Mouse (Mus musculus): ENCODE data around the gene Fahd1.

Gene Fahd1

DNA sequence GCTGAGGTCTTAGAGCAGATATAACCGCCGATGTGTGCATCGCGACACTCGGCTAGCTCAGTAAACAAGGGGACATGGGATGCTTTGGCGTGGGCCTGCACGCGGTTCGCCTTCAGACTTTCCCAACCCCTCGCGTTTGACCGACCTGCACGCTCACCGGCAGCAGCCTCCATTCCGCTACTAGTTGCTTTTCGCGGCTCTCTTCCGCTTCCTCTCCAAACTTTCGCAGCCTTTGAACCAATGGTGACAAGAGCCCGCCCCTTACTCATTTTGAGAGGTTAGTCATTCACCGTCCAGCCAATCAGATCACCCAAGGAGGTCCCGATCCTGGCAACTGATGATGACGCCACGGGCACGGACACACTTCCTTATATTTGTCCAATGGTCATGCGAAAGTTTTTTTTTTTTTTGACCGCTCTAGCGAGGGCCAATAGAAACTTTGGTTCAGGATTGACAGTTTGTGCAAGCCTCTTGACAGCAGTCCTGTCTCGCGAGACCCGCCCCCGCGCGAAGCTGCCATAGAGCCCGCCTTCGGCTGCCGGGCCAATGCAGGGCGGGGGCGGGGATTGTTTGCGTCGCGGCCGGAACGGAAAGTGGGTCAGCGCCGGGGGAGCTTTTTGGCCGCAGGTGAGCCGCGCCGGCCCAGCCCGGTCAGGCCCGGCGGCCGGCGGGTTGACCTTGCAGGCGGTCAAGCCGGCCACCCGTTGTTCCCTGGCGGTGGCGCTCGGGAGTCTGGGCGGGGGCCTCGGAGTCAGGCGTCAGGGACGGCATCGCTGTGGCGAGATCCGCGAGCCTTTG is 36.2 kb upstream of the Fahd1 start, which contains the start of the genes Nubp2 and Spsb3:
Nubp2 (minus strand) TSS at position 216 of the 798 bp plus-strand sequence.
Spsb3 (plus strand) TSS at position 510 of the 798 bp plus-strand sequence.
- peak; percentile 87 for ATAC-seq (ENCODE audit: insufficient number of reproducible peaks, low FRiP score, low TSS enrichment)

- ATAC-seq (ENCODE audit: insufficient number of reproducible peaks, low FRiP score, low TSS enrichment): no peak
Observed at GRCm38 (mm10) chr17:24885356-24886133, 35.4 kb upstream of the Fahd1 start.

- no peak for ATAC-seq (ENCODE audit: insufficient number of reproducible peaks, low FRiP score, low TSS enrichment)
Observed at GRCm38 (mm10) chr17:24884391-24884790, 34.2 kb upstream of the Fahd1 start.

GRCm38 (mm10) chr17:24881738-24882440 is 31.7 kb upstream of the Fahd1 start:
- ATAC-seq (ENCODE audit: insufficient number of reproducible peaks, low FRiP score, low TSS enrichment): no peak

- ATAC-seq (ENCODE audit: insufficient number of reproducible peaks, low FRiP score, low TSS enrichment): no peak
Observed at GRCm38 (mm10) chr17:24878531-24878930, 28.4 kb upstream of the Fahd1 start.

DNA sequence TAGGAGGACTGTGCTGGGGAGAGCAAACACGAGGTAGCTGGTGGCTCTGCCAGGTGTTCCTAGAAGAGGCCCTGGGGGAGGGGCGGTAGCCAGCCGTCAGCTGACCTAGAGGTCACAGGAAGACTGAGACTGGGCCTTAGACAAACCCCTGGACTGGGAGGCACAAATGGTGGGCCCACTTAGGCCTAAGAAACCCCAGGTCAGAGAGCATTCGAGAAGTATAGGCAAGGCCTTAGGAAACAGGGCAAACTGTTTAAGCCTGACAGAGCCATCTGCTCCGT is 27.9 kb upstream of the Fahd1 start:
- ATAC-seq (ENCODE audit: insufficient number of reproducible peaks, low FRiP score, low TSS enrichment): no peak

DNA sequence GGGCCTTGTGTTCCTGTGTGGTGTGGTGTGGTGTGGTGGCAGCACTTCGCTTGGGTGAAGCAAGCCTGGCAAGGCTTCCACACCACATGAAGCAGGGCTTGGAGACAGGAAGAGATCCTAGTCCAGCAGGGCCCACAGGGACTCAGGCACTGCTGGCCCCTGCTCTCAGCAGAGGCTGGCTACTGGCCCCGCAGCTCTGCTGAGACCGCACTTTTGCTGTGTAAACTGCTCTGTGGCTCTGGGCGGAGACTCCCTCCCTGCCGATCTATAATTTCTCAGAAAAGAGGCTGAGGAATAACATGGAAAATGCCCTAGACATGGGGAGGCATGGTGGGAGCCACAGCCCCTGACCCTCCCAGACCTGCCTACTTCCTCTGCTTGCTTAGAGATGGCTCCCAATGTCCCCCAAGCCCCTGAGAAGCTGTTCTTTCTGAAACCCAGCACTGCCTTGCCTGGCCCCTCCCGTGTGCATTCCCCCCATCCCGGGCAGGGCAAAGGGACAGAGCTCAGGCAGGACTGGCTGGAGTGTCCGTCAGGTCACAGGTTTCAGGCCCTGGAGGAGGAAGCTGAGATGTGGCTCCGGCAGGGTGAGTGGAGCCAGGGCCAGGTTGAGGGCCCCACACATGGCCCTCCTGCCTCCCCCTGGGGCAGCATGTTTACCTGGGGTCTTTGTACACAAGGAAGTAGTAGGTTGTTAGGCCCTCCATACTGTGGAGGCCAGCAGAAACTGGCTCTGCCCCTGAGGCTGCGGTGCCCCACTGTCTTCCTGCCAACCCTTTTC is 27.4 kb upstream of the Fahd1 start:
- no peak for ATAC-seq (ENCODE audit: insufficient number of reproducible peaks, low FRiP score, low TSS enrichment)

GRCm38 (mm10) chr17:24874989-24875388 is 24.8 kb upstream of the Fahd1 start:
- ATAC-seq (ENCODE audit: insufficient number of reproducible peaks, low FRiP score, low TSS enrichment): no peak

DNA sequence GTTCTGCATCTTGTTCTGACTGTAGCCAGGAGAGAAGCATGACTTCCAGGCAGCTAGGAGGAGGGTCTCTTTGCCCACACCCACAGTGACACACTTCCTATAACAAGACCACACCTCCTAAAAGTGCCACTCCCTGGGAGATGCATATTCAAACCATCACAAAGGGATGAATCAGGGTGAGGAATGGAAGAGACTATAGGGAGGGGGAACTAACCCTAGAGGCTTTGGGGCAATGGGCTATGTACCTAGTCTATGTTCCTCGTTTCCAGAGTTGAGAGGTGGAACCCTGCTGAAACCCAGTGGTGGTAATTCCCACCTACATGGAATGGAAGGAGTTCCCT is 24.2 kb upstream of the Fahd1 start:
- ATAC-seq (ENCODE audit: insufficient number of reproducible peaks, low FRiP score, low TSS enrichment): no peak

DNA sequence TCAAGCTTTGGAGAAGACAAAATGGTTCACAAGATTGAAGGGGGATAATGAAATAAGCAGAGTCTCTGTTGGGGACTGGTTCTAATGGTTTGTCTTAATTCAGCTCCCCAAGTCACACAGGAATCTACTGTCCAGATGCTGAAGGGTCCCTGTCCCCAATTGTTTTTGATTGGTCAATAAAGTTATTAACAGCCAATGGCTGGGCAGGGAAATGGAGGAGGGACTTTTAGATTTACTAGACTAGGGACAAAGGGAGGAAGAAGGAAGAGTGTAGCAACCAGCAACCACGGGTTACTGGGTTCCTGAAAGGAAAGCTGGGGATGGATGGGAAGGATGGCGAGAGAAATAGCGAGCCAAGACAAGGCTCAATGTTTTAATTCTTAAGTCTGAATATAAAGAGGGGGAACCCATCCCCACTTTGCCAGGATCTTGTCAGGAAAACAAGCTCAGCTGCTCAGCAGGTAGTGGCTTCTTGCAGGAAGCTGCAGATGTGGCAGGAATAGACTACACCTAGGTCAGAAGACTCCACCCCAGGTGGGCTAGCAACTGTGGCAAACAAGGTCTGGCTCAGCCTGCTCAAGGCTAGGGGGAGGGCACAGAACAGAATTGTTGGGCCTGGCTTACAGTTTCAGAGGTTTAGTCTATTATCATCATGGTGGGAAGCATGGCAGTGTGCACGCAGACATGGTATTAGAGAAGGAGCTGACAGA is 23.7 kb upstream of the Fahd1 start:
- no peak for ATAC-seq (ENCODE audit: insufficient number of reproducible peaks, low FRiP score, low TSS enrichment)

GRCm38 (mm10) chr17:24867914-24868313 is 17.8 kb upstream of the Fahd1 start:
- ATAC-seq (ENCODE audit: insufficient number of reproducible peaks, low FRiP score, low TSS enrichment): no peak

DNA sequence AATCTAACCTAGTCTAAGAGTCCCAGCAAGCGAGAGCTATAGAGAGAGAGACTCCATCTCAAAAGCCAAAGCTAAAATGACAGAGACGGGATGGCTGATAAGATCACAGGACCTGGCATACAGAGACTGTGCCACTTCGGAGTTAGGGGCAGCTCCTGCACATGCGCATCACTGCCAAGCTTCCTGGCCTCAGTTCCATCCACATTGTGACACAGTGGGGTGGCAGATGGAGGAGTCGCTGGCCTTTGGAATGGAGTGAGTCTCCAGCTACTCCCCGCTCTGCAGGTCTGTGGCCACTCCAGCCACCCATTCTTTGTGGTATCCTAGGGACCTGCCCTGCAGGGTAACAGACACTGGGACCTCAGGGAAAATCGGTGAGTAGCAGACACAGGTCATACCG is 15.6 kb upstream of the Fahd1 start, which contains the start of gene Igfals:
Igfals (plus strand) TSS at position 222 of the 400 bp plus-strand sequence.
- peak; percentile 66; the same call in 1 of the 2 replicates for ATAC-seq (ENCODE audit: insufficient number of reproducible peaks, low FRiP score, low TSS enrichment)

DNA sequence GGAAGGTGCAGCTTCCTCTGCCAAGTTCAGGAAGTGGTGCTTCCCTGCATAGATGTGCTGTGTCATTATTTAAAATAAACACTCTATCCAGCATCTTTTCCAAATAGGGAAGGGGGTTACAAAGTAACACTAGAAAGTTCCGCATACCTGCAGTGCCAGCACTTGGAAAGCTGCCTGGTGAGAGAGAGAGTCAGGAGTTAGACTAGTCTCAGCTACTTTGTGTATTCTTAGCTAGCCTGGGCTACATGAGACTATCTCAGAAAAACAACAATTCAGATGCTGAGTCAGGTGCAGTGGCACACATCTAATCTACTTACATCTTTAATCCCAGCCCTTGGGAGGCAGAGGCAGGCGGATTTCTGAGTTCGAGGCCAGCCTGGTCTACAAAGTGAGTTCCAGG is 11.6 kb upstream of the Fahd1 start:
- ATAC-seq (ENCODE audit: insufficient number of reproducible peaks, low FRiP score, low TSS enrichment): no peak

DNA sequence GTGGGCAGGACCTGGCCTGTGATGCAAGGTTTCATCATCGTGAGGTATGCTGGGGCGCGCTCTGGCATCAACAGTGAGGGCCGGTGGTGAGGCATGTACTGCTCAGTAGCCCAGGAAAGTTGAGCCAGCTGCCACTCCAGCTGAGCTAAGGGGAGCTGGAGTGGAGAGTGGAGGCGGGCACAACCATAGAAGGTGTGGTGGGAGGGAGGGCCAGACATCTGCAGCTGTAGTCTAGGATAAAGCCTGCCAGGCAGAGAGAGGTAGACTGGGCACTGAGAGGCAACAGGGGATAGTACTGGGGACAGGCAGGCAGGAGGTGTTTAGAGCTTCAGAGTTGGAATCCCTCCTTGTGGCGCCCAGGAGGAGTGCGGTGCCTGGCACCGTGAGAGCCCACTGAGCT is 9.9 kb upstream of the Fahd1 start:
- no peak for ATAC-seq (ENCODE audit: insufficient number of reproducible peaks, low FRiP score, low TSS enrichment)

GRCm38 (mm10) chr17:24858967-24859366 is 8.8 kb upstream of the Fahd1 start:
- ATAC-seq (ENCODE audit: insufficient number of reproducible peaks, low FRiP score, low TSS enrichment): no peak

- ATAC-seq (ENCODE audit: insufficient number of reproducible peaks, low FRiP score, low TSS enrichment): no peak
Observed at GRCm38 (mm10) chr17:24857831-24858470, 7.8 kb upstream of the Fahd1 start.

DNA sequence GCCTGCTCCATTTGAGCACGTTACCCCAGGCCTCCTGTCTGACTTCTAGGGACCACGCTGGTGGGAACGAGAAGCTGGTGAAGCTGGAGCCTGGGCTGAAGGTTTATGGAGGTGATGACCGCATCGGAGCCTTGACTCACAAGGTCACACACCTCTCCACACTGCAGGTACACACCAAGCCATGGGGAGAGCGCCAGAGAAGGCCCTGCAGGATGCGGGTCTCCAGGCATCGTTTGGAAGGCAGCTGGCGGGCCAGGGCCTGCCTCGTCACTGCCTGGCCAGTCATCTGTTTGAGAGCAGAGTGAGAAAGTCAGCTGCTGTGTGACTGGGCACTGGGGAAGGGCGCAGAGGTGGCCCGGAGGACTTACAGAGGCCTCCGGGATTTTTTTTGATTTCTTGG is 6.4 kb upstream of the Fahd1 start:
- ATAC-seq (ENCODE audit: insufficient number of reproducible peaks, low FRiP score, low TSS enrichment): no peak

DNA sequence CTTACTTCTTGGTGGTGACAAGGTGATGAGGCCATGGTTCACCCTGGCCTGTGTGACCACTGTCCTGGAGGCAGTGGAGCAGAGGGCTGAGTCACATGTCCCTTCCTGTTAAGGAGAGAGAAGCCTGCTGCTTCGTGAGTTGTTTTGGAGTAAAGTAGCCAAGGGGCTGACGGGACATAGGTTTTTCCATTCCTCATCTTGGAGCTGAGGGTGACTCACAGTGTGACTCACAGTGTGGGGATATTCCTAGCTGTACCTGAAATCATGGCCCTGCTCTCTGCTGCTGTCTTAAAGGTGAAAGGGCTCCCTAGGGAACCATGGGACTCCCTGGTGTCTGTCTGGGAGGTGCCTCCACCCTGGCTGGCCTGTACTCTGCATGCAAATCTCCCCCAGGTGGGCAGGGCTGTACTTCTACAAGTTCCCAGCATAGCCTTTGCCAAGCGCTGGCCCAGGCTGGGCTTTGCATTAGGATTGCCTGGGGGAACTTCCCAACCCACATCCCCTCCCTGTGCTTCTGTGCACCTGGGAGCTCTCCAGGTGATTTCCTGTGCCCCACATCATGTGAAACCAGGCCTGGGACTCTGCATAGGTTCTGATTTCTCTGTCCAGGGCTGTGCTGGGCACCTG is 5.8 kb upstream of the Fahd1 start:
- ATAC-seq (ENCODE audit: insufficient number of reproducible peaks, low FRiP score, low TSS enrichment): no peak
